Mouse (Mus musculus) layer of hippocampus, postnatal 25 days (tissue): Measurements from ENCODE around the gene Olfr381. TPM values are rescaled to one million over a fixed set of nuclear protein-coding genes. Genes with fewer than 3 reads are reported as not detected.
"Not testable (repeated sequence)": the region's sequence is repeated elsewhere in the genome, so short reads cannot be mapped to it uniquely, and the experiment has no call there.

ENCODE experiments used
- DNase-seq, 2 experiments: peaks; one replicate each; pipeline ENCODE4 v3.0.0; 2022; ENCODE audit warnings: mixed read lengths in 2 of 2, low spot score in 1 of 2; ENCODE audit errors: extremely low spot score in 1 of 2
- total RNA-seq, 2 experiments: library from RNA; stranded (reverse); gene quantifications; 2 replicates each; pipeline ENCODE4 v1.2.3; 2021

Olfr381 gene
- not detected for total RNA-seq

DNA sequence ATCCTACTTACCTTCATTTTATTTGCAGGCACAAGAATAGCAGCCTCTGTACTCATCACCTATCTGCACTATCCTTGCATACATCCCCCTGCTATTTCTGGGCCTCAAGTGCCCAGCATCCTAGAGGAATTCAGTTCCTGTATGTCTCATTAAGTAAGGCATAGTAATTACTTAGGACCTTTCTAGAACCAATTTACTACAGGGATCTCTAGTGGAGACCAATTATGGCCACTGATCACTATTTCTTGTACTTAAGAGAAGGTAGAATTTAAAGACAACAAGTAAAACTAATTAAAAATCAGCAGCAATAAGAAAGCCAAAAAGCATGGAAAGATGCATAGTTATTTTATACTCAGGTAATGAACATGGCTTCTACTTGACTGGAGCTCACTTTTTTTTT, at the start of gene Olfr381:
Gene Olfr381 (minus strand): TSS at position 101 of the 400 bp plus-strand sequence.
- no peak for DNase-seq

DNA sequence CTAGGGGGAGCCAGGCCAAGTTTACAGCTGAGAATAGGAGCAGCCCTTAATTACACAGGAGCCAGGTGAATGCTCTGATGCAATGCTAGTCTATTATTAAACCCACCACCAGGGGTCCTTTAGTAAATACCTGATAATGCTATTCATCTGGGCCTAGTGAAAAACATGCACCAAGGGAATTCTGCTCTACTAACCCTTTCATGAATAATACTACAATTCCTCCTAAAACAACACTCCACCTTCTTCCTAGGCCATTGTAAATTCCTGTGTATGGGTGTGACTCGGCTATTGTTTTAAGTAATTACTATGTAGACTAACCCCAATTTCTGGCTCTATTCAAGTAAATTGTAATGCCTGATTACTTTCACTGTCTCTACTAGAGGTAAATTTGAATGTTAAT, 37.6 kb upstream of the Olfr381 start:
- not testable (repeated sequence) for DNase-seq

GRCm38 (mm10) chr11:73517097-73517496, 25.7 kb upstream of the Olfr381 start, which contains the start of gene Olfr382:
TSS of gene Olfr382 (minus strand) at chr11:73517197.
- DNase-seq = no peak

GRCm38 (mm10) chr11:73457408-73457807, 34.0 kb downstream of the Olfr381 start, which contains the start of gene Olfr380:
TSS of gene Olfr380 (minus strand) at chr11:73457508.
- no peak for DNase-seq

Other genes starting within 250 kb of the Olfr381 start
- under 1 TPM; 0.34 to 0.40 TPM for gene Trpv3, start 224.2 kb downstream of the Olfr381 start, total RNA-seq
- gene Aspa, start 162.0 kb downstream of the Olfr381 start, total RNA-seq = 10 to 100 TPM; 11.7 to 14.6 TPM
- not detected for gene Gm49340, start 161.9 kb downstream of the Olfr381 start, total RNA-seq
- gene Spata22, start 161.9 kb downstream of the Olfr381 start, total RNA-seq = not detected
- gene Olfr20, start 140.8 kb downstream of the Olfr381 start, total RNA-seq = not detected
- gene Olfr376, start 120.4 kb downstream of the Olfr381 start, total RNA-seq = not detected
- not detected for gene Olfr1, start 92.0 kb downstream of the Olfr381 start, total RNA-seq
- not detected for gene Olfr378, start 63.1 kb downstream of the Olfr381 start, total RNA-seq
- not detected for gene Olfr380, start 34.1 kb downstream of the Olfr381 start, total RNA-seq
- gene Olfr382, start 25.6 kb upstream of the Olfr381 start, total RNA-seq = not detected
- not detected for gene Olfr385, start 101.4 kb upstream of the Olfr381 start, total RNA-seq
- gene Olfr384, start 107.0 kb upstream of the Olfr381 start, total RNA-seq = not detected
- not detected for gene Zfp735, start 197.2 kb upstream of the Olfr381 start, total RNA-seq